Comparison of ENCODE assay signal across 11 mouse cellular contexts in the genomic region with DNA sequence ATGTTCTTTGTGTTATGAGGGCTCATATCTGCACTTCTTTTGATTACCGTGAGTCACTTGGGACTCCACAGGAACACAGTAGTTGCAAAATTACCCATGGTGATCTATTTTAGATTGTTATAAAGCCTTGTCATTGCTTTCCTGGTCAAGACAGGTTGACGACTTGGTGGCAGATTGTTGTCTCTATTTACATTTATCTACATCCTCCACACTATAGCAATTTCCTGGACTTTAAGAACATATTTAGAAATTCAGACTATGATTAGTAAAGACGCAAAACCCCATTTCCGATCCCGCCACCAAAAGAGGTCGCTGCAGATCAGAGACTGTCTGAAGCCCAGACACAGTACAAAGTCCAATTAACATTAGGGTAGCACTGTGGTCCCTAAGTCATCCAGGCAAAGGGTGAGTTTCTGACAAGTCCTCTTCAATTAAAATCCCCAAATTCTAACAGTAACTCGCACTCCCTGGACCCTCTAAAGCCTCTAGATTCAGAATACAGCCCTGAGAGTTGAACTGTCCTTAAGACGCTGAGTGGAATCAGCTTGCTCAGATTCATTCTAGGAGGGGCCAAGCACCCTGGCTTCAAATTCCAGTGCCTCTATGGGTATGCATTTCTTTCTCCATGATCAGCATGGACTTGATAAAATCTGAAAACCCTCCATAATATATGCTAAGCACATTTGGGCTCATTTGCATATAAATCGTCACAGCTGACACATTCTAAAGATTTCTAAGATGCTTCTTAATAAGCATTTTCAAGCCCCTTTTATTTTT.
DNase-seq lines count a peak whose midpoint lies in the region; ATAC-seq and TF ChIP-seq lines count a peak whose summit lies in the region.
"Had no signal": no experiment of that assay in that cellular context is flagged by ENCODE, and none has a peak within 500 bp of the region (broad histone marks: within the 10 kb centered on the region; RNA-seq: fewer than 3 reads in every experiment).

No protein-coding gene starts in this region.

- no peak overlapping the region for H3K27ac ChIP-seq in intestine, postnatal 0 days (ENCODE audit: low read depth, low read length)
- H3K27ac ChIP-seq in intestine, embryonic 16.5 days (ENCODE audit: low read length), result no peak overlapping the region
- H3K27ac ChIP-seq in forebrain, embryonic 11.5 days (ENCODE audit: low read depth, low read length), result peak overlapping the region; percentile 43; the same call in 1 of the 2 replicates
- no peak overlapping the region; the same call in 1 of the 2 replicates for H3K27ac ChIP-seq in midbrain, embryonic 12.5 days (replicated peaks)
- H3K27ac ChIP-seq: limb, embryonic 12.5 days had no signal

- no peaks in the 10 kb centered on the region for H3K27me3 ChIP-seq in intestine, postnatal 0 days (replicated peaks; ENCODE audit: control insufficient read depth, insufficient read depth, low read length)
- no peaks in the 10 kb centered on the region for H3K27me3 ChIP-seq in intestine, embryonic 16.5 days (replicated peaks; ENCODE audit: control insufficient read depth, insufficient read depth, low read length)
- no peaks in the 10 kb centered on the region for H3K27me3 ChIP-seq in forebrain, embryonic 11.5 days (ENCODE audit: control insufficient read depth, insufficient read depth, low read length)
- no peaks in the 10 kb centered on the region for H3K27me3 ChIP-seq in midbrain, embryonic 12.5 days

- WGBS in intestine, postnatal 0 days, result 73% methylated on average over 9 of the region's 9 CpGs
- 74% methylated on average over 9 of the region's 9 CpGs for WGBS in intestine, embryonic 16.5 days
- WGBS in forebrain, embryonic 11.5 days, result 67% methylated on average over 9 of the region's 9 CpGs
- 58% methylated on average over 9 of the region's 9 CpGs for WGBS in midbrain, embryonic 12.5 days

- no peaks in the 10 kb centered on the region for H3K9me3 ChIP-seq in intestine, postnatal 0 days (ENCODE audit: control insufficient read depth)
- H3K9me3 ChIP-seq in intestine, embryonic 16.5 days (ENCODE audit: control insufficient read depth, low read length), result no peaks in the 10 kb centered on the region
- H3K9me3 ChIP-seq in forebrain, embryonic 11.5 days (ENCODE audit: control insufficient read depth, low read length), result no peaks in the 10 kb centered on the region
- no peaks in the 10 kb centered on the region for H3K9me3 ChIP-seq in midbrain, embryonic 12.5 days
- H3K9me3 ChIP-seq: limb, embryonic 12.5 days had no signal

- no peak overlapping the region for H3K4me2 ChIP-seq in intestine, postnatal 0 days (replicated peaks; ENCODE audit: low read depth)
- no peak overlapping the region for H3K4me2 ChIP-seq in intestine, embryonic 16.5 days (ENCODE audit: low read depth, low read length)
- no peak overlapping the region for H3K4me2 ChIP-seq in forebrain, embryonic 11.5 days (ENCODE audit: low read depth, low read length, severe bottlenecking)
- no peak overlapping the region for H3K4me2 ChIP-seq in midbrain, embryonic 12.5 days (replicated peaks)
- H3K4me2 ChIP-seq: limb, embryonic 12.5 days had no signal

- H3K9ac ChIP-seq in intestine, postnatal 0 days (ENCODE audit: low read depth, low read length), result no peak overlapping the region
- H3K9ac ChIP-seq in intestine, embryonic 16.5 days (ENCODE audit: low read depth, low read length), result no peak overlapping the region
- H3K9ac ChIP-seq in forebrain, embryonic 11.5 days (ENCODE audit: low read length), result no peak overlapping the region
- no peak overlapping the region for H3K9ac ChIP-seq in midbrain, embryonic 12.5 days (replicated peaks)
- H3K9ac ChIP-seq: limb, embryonic 12.5 days had no signal

- H3K4me1 ChIP-seq in intestine, postnatal 0 days (replicated peaks; ENCODE audit: control insufficient read depth, insufficient read depth, low read length), result no peaks in the 10 kb centered on the region
- no peaks in the 10 kb centered on the region for H3K4me1 ChIP-seq in intestine, embryonic 16.5 days (ENCODE audit: control insufficient read depth, insufficient read depth, low read length)
- no peaks in the 10 kb centered on the region for H3K4me1 ChIP-seq in forebrain, embryonic 11.5 days (replicated peaks; ENCODE audit: control insufficient read depth, insufficient read depth, low read length)
- peaks cover 11% of the 10 kb centered on the region for H3K4me1 ChIP-seq in midbrain, embryonic 12.5 days
- H3K4me1 ChIP-seq: limb, embryonic 12.5 days had no signal

- no peaks in the 10 kb centered on the region for H3K36me3 ChIP-seq in intestine, postnatal 0 days (ENCODE audit: control insufficient read depth, insufficient read depth)
- H3K36me3 ChIP-seq in intestine, embryonic 16.5 days (ENCODE audit: control insufficient read depth, insufficient read depth, low read length), result no peaks in the 10 kb centered on the region
- H3K36me3 ChIP-seq in forebrain, embryonic 11.5 days (ENCODE audit: control insufficient read depth, insufficient read depth, low read length), result no peaks in the 10 kb centered on the region
- no peaks in the 10 kb centered on the region for H3K36me3 ChIP-seq in midbrain, embryonic 12.5 days
- H3K36me3 ChIP-seq: limb, embryonic 12.5 days had no signal

- TF ChIP-seq CTCF in intestine, postnatal 0 days (IDR thresholded peaks at IDR 0.05; ENCODE audit: low read depth), result peak; percentile 34

- no peak for DNase-seq in forebrain, embryonic 11.5 days (ENCODE audit: low spot score)
- DNase-seq in kidney, postnatal 4 days, result peak; percentile 62 to 65
- DNase-seq in urinary bladder, adult 2 months (ENCODE audit: low spot score), result no peak
- no peak for DNase-seq in ovary, postnatal 10 days (ENCODE audit: low spot score)
- no peak for DNase-seq in yolk sac, embryonic 10.5 days (ENCODE audit: low spot score)
- DNase-seq: cerebellum, adult 2 months; layer of hippocampus, adult 9-11 months had no signal

- no peak overlapping the region for H3K4me3 ChIP-seq in intestine, postnatal 0 days (ENCODE audit: low read depth, low read length)
- no peak overlapping the region for H3K4me3 ChIP-seq in intestine, embryonic 16.5 days (ENCODE audit: low read length)
- no peak overlapping the region for H3K4me3 ChIP-seq in forebrain, embryonic 11.5 days (ENCODE audit: low read depth, low read length)
- no peak overlapping the region for H3K4me3 ChIP-seq in midbrain, embryonic 12.5 days
- H3K4me3 ChIP-seq: limb, embryonic 12.5 days had no signal

- no peak for ATAC-seq in intestine, postnatal 0 days
- no peak for ATAC-seq in intestine, embryonic 16.5 days
- peak; percentile 89 for ATAC-seq in forebrain, embryonic 11.5 days (replicated peaks; ENCODE audit: low FRiP score)
- peak; percentile 94 for ATAC-seq in midbrain, embryonic 12.5 days (ENCODE audit: low FRiP score, low read depth)

Comparison
In these comparisons a context has a peak if more than half of its experiments do, and no peak if none do; other contexts are left out.
1. ATAC-seq: peak in forebrain, embryonic 11.5 days (single experiment) and midbrain, embryonic 12.5 days (single experiment); none in intestine, postnatal 0 days (single experiment) and intestine, embryonic 16.5 days (single experiment).
2. DNase-seq: peak in kidney, postnatal 4 days (2 of 2); none in forebrain, embryonic 11.5 days (single experiment), urinary bladder, adult 2 months (single experiment), ovary, postnatal 10 days (single experiment) and yolk sac, embryonic 10.5 days (single experiment).